Mouse (Mus musculus) bone marrow macrophage, adult 2 months (primary cell): ENCODE data around the gene Znhit1. TPM values are rescaled to one million over a fixed set of nuclear protein-coding genes. Genes with fewer than 3 reads are reported as not detected.
A peak's percentile ranks its signal among the peaks of the same experiment; 100 is the strongest.

Experiments used
- H3K27ac ChIP-seq: 2 replicates; pipeline ENCODE4 v1.5.1; 2012; ENCODE audit warnings: low read depth, low read length; ENCODE audit not compliant: insufficient read depth
- H3K4me1 ChIP-seq: 2 replicates; pipeline ENCODE4 v1.6.1; 2012; ENCODE audit warnings: low read length; ENCODE audit not compliant: control insufficient read depth, insufficient read depth
- H3K4me3 ChIP-seq: 2 replicates; pipeline ENCODE4 v1.5.1; 2012; ENCODE audit warnings: mild to moderate bottlenecking, low read length, moderate library complexity; ENCODE audit not compliant: insufficient read depth
- CTCF ChIP-seq: IDR thresholded peaks from 2 replicates; pipeline ENCODE4 v1.5.1; 2012; ENCODE audit warnings: low read depth, mild to moderate bottlenecking, low read length, moderate library complexity
- POLR2A ChIP-seq: IDR thresholded peaks from 2 replicates; pipeline ENCODE4 v1.6.1; 2012; ENCODE audit warnings: mild to moderate bottlenecking, low read depth, low read length, borderline replicate concordance
- polyA plus RNA-seq: library from polyadenylated mRNA; stranded (reverse); fragments of >200 nt; gene quantifications from 2 replicates; pipeline ENCODE4 v1.2.4, GENCODE M21; 2012; ENCODE audit not compliant: missing spikeins, insufficient read depth, insufficient read length

Gene Znhit1
- polyA plus RNA-seq, 1 experiment = 75.0 TPM

GRCm38 (mm10) chr5:136987138-136987933 lies 485 bp downstream of the Znhit1 start:
- no peak for TF ChIP-seq POLR2A
- no peak for TF ChIP-seq CTCF
- Histone ChIP-seq H3K4me1 (peaks cover 11% of the 10 kb centered on the region), H3K4me3 (peak overlapping the region; percentile 93), H3K27ac (peak overlapping the region; percentile 73)

- Histone ChIP-seq H3K4me1 (peaks cover 11% of the 10 kb centered on the region), H3K27ac (peak within 1 kb of the TSS; percentile 73), H3K4me3 (peak within 1 kb of the TSS; percentile 93)
- no peak for TF ChIP-seq CTCF
- no peak for TF ChIP-seq POLR2A
These were observed 1.1 kb downstream of the Znhit1 start, which contains the start of gene Plod3 for GRCm38 (mm10) chr5:136986695-136987137. Plod3 (plus strand) TSS chr5:136987019.

DNA sequence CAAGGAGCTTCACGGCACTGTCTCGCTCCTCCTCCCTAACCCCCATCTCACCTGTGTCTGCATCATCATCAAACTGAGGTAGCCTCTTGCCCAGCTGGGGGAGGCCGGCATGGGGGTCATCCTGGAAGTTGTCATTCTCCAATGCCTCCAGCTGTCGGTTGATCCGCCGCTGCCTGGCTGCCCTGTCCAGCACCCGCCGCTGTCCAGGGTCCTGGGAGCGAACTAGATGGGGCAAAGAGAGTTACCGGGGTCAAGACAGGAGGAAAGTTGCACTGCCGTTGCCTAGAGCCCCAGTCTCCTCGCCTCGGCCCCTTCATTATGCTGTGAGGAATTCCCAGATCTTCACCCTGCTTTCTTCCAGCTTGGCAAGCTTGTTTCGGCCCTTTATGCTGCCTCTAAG lies 3.0 kb downstream of the Znhit1 start:
- peaks cover 14% of the 10 kb centered on the region for H3K4me1 ChIP-seq
- TF ChIP-seq POLR2A (no peak), CTCF (no peak)
- no peak overlapping the region for H3K4me3 ChIP-seq
- no peak overlapping the region for H3K27ac ChIP-seq

DNA sequence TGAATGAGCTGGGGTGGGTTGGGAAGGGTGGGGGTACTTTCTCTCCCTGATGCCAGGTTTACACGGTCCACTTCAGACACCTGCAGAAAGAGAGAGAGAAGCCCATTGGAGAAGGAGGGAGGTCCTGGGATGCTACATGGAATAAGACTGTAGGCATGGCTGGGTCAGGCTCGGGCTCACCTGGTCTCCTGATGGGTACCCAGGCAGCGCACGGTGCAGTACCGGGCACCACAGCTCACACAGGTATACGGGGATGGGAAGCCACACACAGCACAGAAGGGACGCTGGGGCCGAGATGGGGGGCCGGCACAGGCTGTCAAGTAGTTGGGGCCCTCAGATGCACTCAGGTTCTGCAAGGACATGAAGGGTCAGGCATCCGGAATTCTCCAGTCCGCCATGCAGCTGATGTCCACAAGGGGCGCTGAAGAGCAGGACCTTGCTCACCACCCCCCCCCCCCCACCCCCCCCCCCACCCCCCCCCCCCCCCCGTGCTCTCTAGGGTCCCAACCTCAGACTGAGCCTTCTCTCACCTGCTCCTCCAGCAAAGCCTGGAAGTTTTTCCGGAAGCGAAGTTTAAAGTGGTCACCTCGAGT lies 5.4 kb downstream of the Znhit1 start:
- H3K4me3 ChIP-seq = no peak overlapping the region
- no peak overlapping the region for H3K27ac ChIP-seq
- TF ChIP-seq POLR2A = no peak
- H3K4me1 ChIP-seq = peaks cover 15% of the 10 kb centered on the region

- no peak overlapping the region for H3K27ac ChIP-seq
- H3K4me1 ChIP-seq = peaks cover 13% of the 10 kb centered on the region
- H3K4me3 ChIP-seq = no peak overlapping the region
- TF ChIP-seq POLR2A (no peak), CTCF (peak; percentile 34; the same call in 1 of the 2 replicates)
These were observed 6.8 kb downstream of the Znhit1 start for GRCm38 (mm10) chr5:136980974-136981373.

DNA sequence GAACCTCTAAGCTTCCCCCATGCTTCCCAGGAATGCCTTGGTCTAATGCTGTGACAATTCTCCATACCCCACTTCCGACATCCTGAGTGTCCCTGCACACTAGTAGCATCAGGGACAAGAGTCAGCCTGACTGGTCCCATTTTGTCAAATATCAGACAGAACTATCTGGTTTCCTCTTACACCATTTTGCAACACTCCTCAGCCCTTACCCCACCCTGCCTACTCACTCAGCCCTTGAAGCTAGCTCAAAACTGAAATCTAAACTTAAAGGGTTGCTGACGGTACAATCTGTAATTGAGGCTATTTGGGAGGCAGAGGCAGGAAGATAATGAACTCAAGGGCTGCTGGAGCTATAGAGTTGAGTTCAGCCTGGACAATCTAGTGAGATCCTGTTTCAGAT lies 8.1 kb downstream of the Znhit1 start:
- Histone ChIP-seq H3K4me3 (no peak overlapping the region), H3K27ac (no peak overlapping the region), H3K4me1 (peaks cover 11% of the 10 kb centered on the region)
- TF ChIP-seq CTCF (no peak), POLR2A (no peak)

GRCm38 (mm10) chr5:136977769-136978168 lies 10.1 kb downstream of the Znhit1 start:
- H3K4me3 ChIP-seq = no peak overlapping the region
- H3K27ac ChIP-seq = peak overlapping the region; percentile 5; the same call in 1 of the 2 replicates
- H3K4me1 ChIP-seq = peaks cover 11% of the 10 kb centered on the region
- TF ChIP-seq POLR2A = no peak
- no peak for TF ChIP-seq CTCF

- TF ChIP-seq CTCF (no peak), POLR2A (no peak)
- Histone ChIP-seq H3K27ac (no peak overlapping the region), H3K4me1 (peaks cover 4% of the 10 kb centered on the region), H3K4me3 (no peak overlapping the region)
These were observed 14.2 kb downstream of the Znhit1 start for GRCm38 (mm10) chr5:136973670-136974069.

DNA sequence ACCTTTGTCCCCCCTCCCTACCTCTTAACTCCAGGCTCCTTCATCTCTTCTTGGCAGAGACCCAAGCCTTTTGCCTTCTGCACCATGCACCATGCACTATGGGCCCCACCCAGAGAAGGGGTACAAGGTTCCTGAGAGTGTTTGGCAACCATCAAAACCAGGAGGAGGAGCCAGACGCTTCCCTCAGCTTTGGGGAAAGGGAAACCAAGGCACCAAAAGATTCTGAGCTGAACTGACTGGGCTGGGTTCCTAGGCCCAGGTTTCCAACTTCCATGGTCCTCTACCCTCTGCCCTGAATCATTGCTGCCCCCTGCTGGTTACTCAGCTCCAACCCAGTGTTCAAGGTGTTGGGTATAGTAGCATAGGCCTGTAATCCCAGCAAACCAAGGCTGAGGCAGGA lies 17.1 kb downstream of the Znhit1 start:
- Histone ChIP-seq H3K4me3 (no peak overlapping the region), H3K4me1 (no peaks in the 10 kb centered on the region), H3K27ac (no peak overlapping the region)
- peak; percentile 74 for TF ChIP-seq CTCF
- TF ChIP-seq POLR2A = no peak

GRCm38 (mm10) chr5:136967592-136967991 lies 20.2 kb downstream of the Znhit1 start:
- TF ChIP-seq CTCF (no peak), POLR2A (no peak)
- H3K4me3 ChIP-seq = no peak overlapping the region
- no peak overlapping the region for H3K27ac ChIP-seq
- H3K4me1 ChIP-seq = peaks cover 3% of the 10 kb centered on the region; the same call in 1 of the 2 replicates
